Mouse (Mus musculus): ENCODE measurements around the gene Zfp36l2. TPM values are rescaled to one million over a fixed set of nuclear protein-coding genes. Genes with fewer than 3 reads are reported as not detected.

Gene Zfp36l2
- polyA plus RNA-seq, 1 experiment from 2014 or later: 31.2 TPM

GRCm38 (mm10) chr17:84185011-84185411 is 2.7 kb downstream of the Zfp36l2 start:
- Histone ChIP-seq H3K4me1 (ENCODE audit: control insufficient read depth, insufficient read depth, low read length) (peaks cover 36% of the 10 kb centered on the region), H3K27me3 (ENCODE audit: control insufficient read depth, insufficient read depth, low read length) (no peaks in the 10 kb centered on the region), H3K27ac (ENCODE audit: low read length) (peak overlapping the region; percentile 98), H3K36me3 (ENCODE audit: control insufficient read depth, insufficient read depth, low read length) (peaks cover 10% of the 10 kb centered on the region; the same call in 1 of the 2 replicates), H3K9me3 (ENCODE audit: control insufficient read depth, low read depth, low read length) (no peaks in the 10 kb centered on the region), H3K4me3 (ENCODE audit: low read depth, low read length) (peak overlapping the region; percentile 93), H3K4me2 (replicated peaks; ENCODE audit: low read depth, low read length) (peak overlapping the region; percentile 54), H3K9ac (replicated peaks; ENCODE audit: low read depth, low read length) (peak overlapping the region; percentile 98)
- no peak for ATAC-seq (ENCODE audit: insufficient number of reproducible peaks, insufficient read depth, low FRiP score, low read depth)
- 1% methylated on average over 7 of the region's 7 CpGs for WGBS

GRCm38 (mm10) chr17:84183291-84183781 is 4.4 kb downstream of the Zfp36l2 start:
- WGBS: 2% methylated on average over 12 of the region's 12 CpGs
- Histone ChIP-seq H3K9ac (replicated peaks; ENCODE audit: low read depth, low read length) (peak overlapping the region; percentile 26), H3K9me3 (ENCODE audit: control insufficient read depth, low read depth, low read length) (no peaks in the 10 kb centered on the region), H3K4me2 (replicated peaks; ENCODE audit: low read depth, low read length) (peak overlapping the region; percentile 45), H3K4me1 (ENCODE audit: control insufficient read depth, insufficient read depth, low read length) (peaks cover 30% of the 10 kb centered on the region), H3K4me3 (ENCODE audit: low read depth, low read length) (peak overlapping the region; percentile 25), H3K27me3 (ENCODE audit: control insufficient read depth, insufficient read depth, low read length) (no peaks in the 10 kb centered on the region), H3K36me3 (ENCODE audit: control insufficient read depth, insufficient read depth, low read length) (peaks cover 10% of the 10 kb centered on the region; the same call in 1 of the 2 replicates), H3K27ac (ENCODE audit: low read length) (peak overlapping the region; percentile 86)
- peak; percentile 15; the same call in 1 of the 2 replicates for ATAC-seq (ENCODE audit: insufficient number of reproducible peaks, insufficient read depth, low FRiP score, low read depth)

GRCm38 (mm10) chr17:84182311-84183271 is 5.2 kb downstream of the Zfp36l2 start:
- H3K36me3 ChIP-seq (ENCODE audit: control insufficient read depth, insufficient read depth, low read length): peaks cover 10% of the 10 kb centered on the region; the same call in 1 of the 2 replicates
- peaks cover 30% of the 10 kb centered on the region for H3K4me1 ChIP-seq (ENCODE audit: control insufficient read depth, insufficient read depth, low read length)
- peak overlapping the region; percentile 25 for H3K4me3 ChIP-seq (ENCODE audit: low read depth, low read length)
- no peaks in the 10 kb centered on the region for H3K9me3 ChIP-seq (ENCODE audit: control insufficient read depth, low read depth, low read length)
- H3K27ac ChIP-seq (ENCODE audit: low read length): peak overlapping the region; percentile 86
- no peak for ATAC-seq (ENCODE audit: insufficient number of reproducible peaks, insufficient read depth, low FRiP score, low read depth)
- H3K27me3 ChIP-seq (ENCODE audit: control insufficient read depth, insufficient read depth, low read length): no peaks in the 10 kb centered on the region
- peak overlapping the region; percentile 26; the same call in 1 of the 2 replicates for H3K9ac ChIP-seq (replicated peaks; ENCODE audit: low read depth, low read length)
- H3K4me2 ChIP-seq (replicated peaks; ENCODE audit: low read depth, low read length): peak overlapping the region; percentile 45
- 26% methylated on average over 16 of the region's 16 CpGs for WGBS

GRCm38 (mm10) chr17:84181502-84182310 is 6.0 kb downstream of the Zfp36l2 start:
- Histone ChIP-seq H3K9ac (replicated peaks; ENCODE audit: low read depth, low read length) (no peak overlapping the region), H3K27ac (ENCODE audit: low read length) (peak overlapping the region; percentile 86), H3K4me3 (ENCODE audit: low read depth, low read length) (no peak overlapping the region), H3K4me1 (ENCODE audit: control insufficient read depth, insufficient read depth, low read length) (peaks cover 32% of the 10 kb centered on the region), H3K9me3 (ENCODE audit: control insufficient read depth, low read depth, low read length) (no peaks in the 10 kb centered on the region), H3K36me3 (ENCODE audit: control insufficient read depth, insufficient read depth, low read length) (peaks cover 10% of the 10 kb centered on the region; the same call in 1 of the 2 replicates), H3K27me3 (ENCODE audit: control insufficient read depth, insufficient read depth, low read length) (no peaks in the 10 kb centered on the region), H3K4me2 (replicated peaks; ENCODE audit: low read depth, low read length) (no peak overlapping the region; the same call in 1 of the 2 replicates)
- WGBS: 66% methylated on average over 18 of the region's 18 CpGs
- no peak for ATAC-seq (ENCODE audit: insufficient number of reproducible peaks, insufficient read depth, low FRiP score, low read depth)

GRCm38 (mm10) chr17:84180715-84181501 is 6.8 kb downstream of the Zfp36l2 start:
- WGBS: 34% methylated on average over 11 of the region's 11 CpGs
- H3K36me3 ChIP-seq (ENCODE audit: control insufficient read depth, insufficient read depth, low read length): peaks cover 4% of the 10 kb centered on the region; the same call in 1 of the 2 replicates
- no peak overlapping the region for H3K4me2 ChIP-seq (replicated peaks; ENCODE audit: low read depth, low read length)
- H3K27me3 ChIP-seq (ENCODE audit: control insufficient read depth, insufficient read depth, low read length): no peaks in the 10 kb centered on the region
- H3K4me1 ChIP-seq (ENCODE audit: control insufficient read depth, insufficient read depth, low read length): peaks cover 32% of the 10 kb centered on the region
- H3K4me3 ChIP-seq (ENCODE audit: low read depth, low read length): no peak overlapping the region
- ATAC-seq (ENCODE audit: insufficient number of reproducible peaks, insufficient read depth, low FRiP score, low read depth): peak; percentile 73
- H3K27ac ChIP-seq (ENCODE audit: low read length): peak overlapping the region; percentile 86
- no peaks in the 10 kb centered on the region for H3K9me3 ChIP-seq (ENCODE audit: control insufficient read depth, low read depth, low read length)
- H3K9ac ChIP-seq (replicated peaks; ENCODE audit: low read depth, low read length): no peak overlapping the region

GRCm38 (mm10) chr17:84179973-84180365 is 7.8 kb downstream of the Zfp36l2 start:
- no peak for ATAC-seq (ENCODE audit: insufficient number of reproducible peaks, insufficient read depth, low FRiP score, low read depth)

GRCm38 (mm10) chr17:84179026-84179972 is 8.4 kb downstream of the Zfp36l2 start:
- no peak overlapping the region for H3K4me2 ChIP-seq (replicated peaks; ENCODE audit: low read depth, low read length)
- H3K4me1 ChIP-seq (ENCODE audit: control insufficient read depth, insufficient read depth, low read length): peaks cover 32% of the 10 kb centered on the region
- H3K4me3 ChIP-seq (ENCODE audit: low read depth, low read length): no peak overlapping the region
- no peaks in the 10 kb centered on the region for H3K36me3 ChIP-seq (ENCODE audit: control insufficient read depth, insufficient read depth, low read length)
- H3K9ac ChIP-seq (replicated peaks; ENCODE audit: low read depth, low read length): no peak overlapping the region
- H3K27ac ChIP-seq (ENCODE audit: low read length): peak overlapping the region; percentile 45
- ATAC-seq (ENCODE audit: insufficient number of reproducible peaks, insufficient read depth, low FRiP score, low read depth): no peak
- no peaks in the 10 kb centered on the region for H3K27me3 ChIP-seq (ENCODE audit: control insufficient read depth, insufficient read depth, low read length)
- WGBS: 88% methylated on average over 17 of the region's 17 CpGs
- no peaks in the 10 kb centered on the region for H3K9me3 ChIP-seq (ENCODE audit: control insufficient read depth, low read depth, low read length)

More at GRCm38 (mm10) chr17:84179973-84180365, 7.8 kb downstream of the Zfp36l2 start:
- no peaks in the 10 kb centered on the region for H3K36me3 ChIP-seq (ENCODE audit: control insufficient read depth, insufficient read depth, low read length)
- H3K4me2 ChIP-seq (replicated peaks; ENCODE audit: low read depth, low read length): no peak overlapping the region
- WGBS: 69% methylated on average over 4 of the region's 4 CpGs
- no peak overlapping the region for H3K9ac ChIP-seq (replicated peaks; ENCODE audit: low read depth, low read length)
- H3K4me1 ChIP-seq (ENCODE audit: control insufficient read depth, insufficient read depth, low read length): peaks cover 32% of the 10 kb centered on the region
- peak overlapping the region; percentile 83 for H3K27ac ChIP-seq (ENCODE audit: low read length)
- H3K9me3 ChIP-seq (ENCODE audit: control insufficient read depth, low read depth, low read length): no peaks in the 10 kb centered on the region
- H3K27me3 ChIP-seq (ENCODE audit: control insufficient read depth, insufficient read depth, low read length): no peaks in the 10 kb centered on the region
- H3K4me3 ChIP-seq (ENCODE audit: low read depth, low read length): no peak overlapping the region
